Mouse (Mus musculus) midbrain, embryonic 16.5 days (tissue): Measurements from ENCODE around the gene Rpf2. TPM values are rescaled to one million over a fixed set of nuclear protein-coding genes. Genes with fewer than 3 reads are reported as not detected.

Experiments used
- ATAC-seq: fragments of 200-750 bp; cut with Nextera tagmentation; 2 replicates; pipeline ENCODE4 v1.8.0; 2017; ENCODE audit warnings: moderate TSS enrichment
- H3K27ac ChIP-seq: fragments of 300-500 bp; sonication (generic); 2 replicates; pipeline ENCODE4 v1.5.1; 2014; ENCODE audit warnings: mild to moderate bottlenecking, low read length, mixed read lengths
- H3K27me3 ChIP-seq: fragments of 300-500 bp; sonication (generic); 2 replicates; pipeline ENCODE4 v1.6.1; 2014; ENCODE audit warnings: low read depth, low read length, mixed read lengths; ENCODE audit not compliant: control insufficient read depth, insufficient read depth
- H3K36me3 ChIP-seq: fragments of 300-500 bp; sonication (generic); 2 replicates; pipeline ENCODE4 v1.6.1; 2014; ENCODE audit warnings: mild to moderate bottlenecking, low read length, moderate library complexity, mixed read lengths; ENCODE audit not compliant: control insufficient read depth, insufficient read depth
- H3K4me1 ChIP-seq: fragments of 300-500 bp; sonication (generic); 2 replicates; pipeline ENCODE4 v1.6.1; 2014; ENCODE audit warnings: mild to moderate bottlenecking, low read length, mixed read lengths; ENCODE audit not compliant: control insufficient read depth, insufficient read depth
- H3K4me2 ChIP-seq: fragments of 300-500 bp; sonication (generic); 2 replicates; pipeline ENCODE4 v1.6.1; 2014; ENCODE audit warnings: mild to moderate bottlenecking, low read length, mixed read lengths
- H3K4me3 ChIP-seq: fragments of 300-500 bp; sonication (generic); 2 replicates; pipeline ENCODE4 v1.5.1; 2014; ENCODE audit warnings: low read depth, mild to moderate bottlenecking, low read length, moderate library complexity, mixed read lengths
- H3K9ac ChIP-seq: fragments of 300-500 bp; sonication (generic); 2 replicates; pipeline ENCODE4 v1.6.1; 2014; ENCODE audit warnings: low read depth, low read length, mixed read lengths
- H3K9me3 ChIP-seq: fragments of 300-500 bp; sonication (generic); replicated peaks from 2 replicates; pipeline ENCODE4 v1.6.1; 2014; ENCODE audit warnings: mild to moderate bottlenecking, low read length, mixed read lengths; ENCODE audit not compliant: control insufficient read depth, poor library complexity, severe bottlenecking
- WGBS: fragments of 180-500 bp; shearing (Covaris S2); extraction: QIAGEN DNeasy Blood & Tissue Kit; methylation state at CpG from one replicate; pipeline ENCODE4 v1.1.7; 2014; 5-methylcytosine and 5-hydroxymethylcytosine counted together
- polyA plus RNA-seq: library from polyadenylated mRNA; unstranded; fragments of >200 nt; fragmentation: Nextera tagmentation; extraction: Ambion mirVana; gene quantifications from 2 replicates; pipeline ENCODE4 v1.2.1, GENCODE M21; 2015

Gene Rpf2
- polyA plus RNA-seq = 64.8 and 68.8 TPM in 2 replicates

DNA sequence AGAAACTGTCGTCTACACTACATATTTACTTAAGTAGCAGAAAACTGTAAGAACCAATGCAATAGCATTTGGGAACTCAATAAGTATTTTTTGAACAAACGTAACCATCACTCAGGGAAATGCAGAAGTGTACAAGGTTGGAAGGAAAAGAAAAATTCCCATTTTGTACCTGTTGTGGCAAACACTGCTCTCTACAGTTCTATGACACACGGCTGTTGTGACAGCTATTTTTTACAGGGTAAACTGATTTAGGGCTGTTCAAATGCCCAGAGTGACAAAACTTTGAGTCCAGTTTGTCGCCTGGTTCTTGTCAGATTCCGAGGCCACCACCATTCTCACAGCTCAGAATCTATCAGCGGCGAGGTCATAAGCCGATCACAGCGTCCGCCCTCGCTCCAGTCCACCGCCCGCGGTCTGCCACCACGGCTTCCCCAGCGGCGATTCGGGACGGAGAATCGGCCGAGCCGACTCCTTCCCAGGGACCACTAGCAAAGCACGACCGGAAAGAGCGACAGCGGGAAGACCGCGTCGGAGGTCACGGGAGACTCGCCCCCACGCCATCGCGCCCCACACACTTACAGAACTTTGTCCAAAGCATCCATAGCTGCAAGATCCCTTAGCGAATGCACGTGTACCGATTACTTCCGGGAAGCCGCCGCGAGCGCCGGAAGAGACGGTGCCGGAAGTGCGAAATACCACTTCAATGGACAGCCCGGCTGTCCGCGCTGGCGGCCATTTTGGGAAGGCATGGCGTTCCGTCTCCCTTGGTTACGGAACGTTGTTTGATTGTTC is at the start of gene Rpf2:
TSS of gene Rpf2 (minus strand) at position 663 of the 792 bp plus-strand sequence.
- H3K4me3 ChIP-seq = peak within 1 kb of the TSS; percentile 66
- peak; percentile 95 for ATAC-seq
- H3K27me3 ChIP-seq = no peaks in the 10 kb centered on the region
- peaks cover 20% of the 10 kb centered on the region for H3K36me3 ChIP-seq
- H3K4me1 ChIP-seq = peaks cover 16% of the 10 kb centered on the region
- WGBS = under 1% methylated on average over 53 of the region's 54 CpGs
- H3K27ac ChIP-seq = peak within 1 kb of the TSS; percentile 83
- H3K9ac ChIP-seq = peak within 1 kb of the TSS; percentile 65
- H3K9me3 ChIP-seq = no peaks in the 10 kb centered on the region
- peak within 1 kb of the TSS; percentile 75 for H3K4me2 ChIP-seq

DNA sequence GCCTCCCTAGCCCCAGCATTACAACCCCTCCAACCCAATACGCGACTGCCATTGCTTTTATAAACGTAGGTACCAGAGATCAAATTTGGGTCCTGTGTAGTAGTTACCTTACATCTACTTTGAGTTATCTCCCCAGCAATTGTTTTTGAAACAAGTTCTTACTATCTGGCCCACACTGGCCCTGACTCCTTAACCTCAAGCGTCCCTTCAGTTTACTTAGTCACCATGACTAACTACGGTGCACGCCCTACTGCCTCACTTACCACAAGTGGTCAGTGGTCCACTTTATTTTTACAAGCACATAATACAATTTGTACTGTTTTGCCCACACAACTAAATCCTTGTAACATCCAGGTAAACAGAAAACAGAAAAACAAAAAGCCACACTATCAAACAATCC is 45.8 kb upstream of the Rpf2 start:
- peaks cover 4% of the 10 kb centered on the region; the same call in 1 of the 2 replicates for H3K4me1 ChIP-seq

DNA sequence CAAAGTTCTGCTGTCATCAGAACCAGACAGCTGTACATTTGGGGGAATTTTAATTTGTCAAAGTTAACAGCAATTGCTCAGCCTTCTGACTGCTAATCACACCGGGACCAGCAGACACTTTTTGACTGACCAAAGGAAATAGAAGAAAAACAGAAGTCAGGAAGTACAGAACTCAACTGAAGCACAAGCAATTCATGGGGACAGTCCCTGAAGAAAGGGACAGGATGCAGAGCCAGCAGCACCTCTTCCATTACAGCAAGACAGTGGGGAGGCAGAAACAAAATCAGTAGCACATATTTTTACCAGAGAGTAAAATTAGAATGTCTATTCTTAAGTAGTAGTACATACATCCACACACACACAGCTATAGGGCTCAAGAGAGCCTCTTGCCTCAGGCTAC is 39.9 kb upstream of the Rpf2 start:
- H3K9me3 ChIP-seq = no peaks in the 10 kb centered on the region
- no peak for ATAC-seq
- no peak overlapping the region for H3K9ac ChIP-seq
- 89% methylated on average over 1 of the region's 1 CpGs for WGBS
- peaks cover 2% of the 10 kb centered on the region; the same call in 1 of the 2 replicates for H3K36me3 ChIP-seq
- no peaks in the 10 kb centered on the region for H3K4me1 ChIP-seq
- no peak overlapping the region for H3K4me2 ChIP-seq
- H3K27ac ChIP-seq = no peak overlapping the region
- H3K27me3 ChIP-seq = no peaks in the 10 kb centered on the region
- H3K4me3 ChIP-seq = no peak overlapping the region

More for the DNA sequence above, 45.8 kb upstream of the Rpf2 start:
- Histone ChIP-seq H3K4me2 (no peak overlapping the region), H3K27me3 (no peaks in the 10 kb centered on the region), H3K9me3 (no peaks in the 10 kb centered on the region), H3K27ac (no peak overlapping the region), H3K4me3 (no peak overlapping the region), H3K9ac (no peak overlapping the region), H3K36me3 (0 out of 2 replicates have a peak, but pooled peaks cover 5% of the 10 kb centered on the region)
- 96% methylated on average over 6 of the region's 6 CpGs for WGBS
- no peak for ATAC-seq

DNA sequence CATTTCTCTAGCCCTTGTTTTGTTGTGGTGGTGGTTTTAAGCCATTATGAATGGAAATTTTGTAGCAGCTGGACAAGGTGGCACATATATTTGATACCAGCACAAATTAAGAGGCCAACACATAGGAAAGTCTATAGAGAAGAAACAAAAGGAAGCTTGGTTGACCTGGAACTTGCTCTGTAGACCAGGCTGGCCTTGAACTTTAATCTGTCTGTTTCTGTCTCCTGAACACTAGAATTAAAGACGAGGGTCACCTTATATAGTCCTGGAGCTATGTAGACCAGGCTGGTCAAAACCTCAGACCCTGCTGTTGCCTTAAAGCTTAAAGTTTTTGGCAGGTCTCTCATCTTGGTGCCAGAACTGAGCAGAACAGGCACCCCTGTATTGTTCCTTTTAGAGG is 38.7 kb upstream of the Rpf2 start:
- H3K4me2 ChIP-seq = no peak overlapping the region
- no peaks in the 10 kb centered on the region for H3K4me1 ChIP-seq
- no peak overlapping the region for H3K9ac ChIP-seq
- ATAC-seq = no peak
- no peaks in the 10 kb centered on the region for H3K9me3 ChIP-seq
- whole genome bisulfite sequencing = 83% methylated on average over 1 of the region's 1 CpGs
- peaks cover 2% of the 10 kb centered on the region; the same call in 1 of the 2 replicates for H3K36me3 ChIP-seq
- no peaks in the 10 kb centered on the region for H3K27me3 ChIP-seq
- H3K27ac ChIP-seq = no peak overlapping the region
- no peak overlapping the region for H3K4me3 ChIP-seq

DNA sequence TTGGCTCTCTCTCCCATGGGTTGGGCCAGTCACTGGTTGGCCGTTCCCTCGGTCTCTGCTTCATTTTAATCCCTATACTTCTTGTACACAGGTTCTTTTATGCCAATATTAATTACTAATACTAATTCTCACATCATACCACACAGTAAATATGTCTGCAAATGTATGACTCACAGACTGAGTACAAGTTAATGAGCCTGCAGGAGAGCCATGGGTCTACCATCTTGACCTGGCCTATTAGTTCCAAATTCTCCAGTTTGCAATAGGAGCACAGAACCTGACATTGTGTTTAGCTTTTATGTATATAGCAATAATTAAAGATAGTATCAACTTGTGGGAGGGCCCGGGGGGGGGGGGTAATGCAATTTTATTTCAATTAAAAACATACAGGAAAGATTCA is 38.2 kb upstream of the Rpf2 start:
- Histone ChIP-seq H3K9me3 (no peaks in the 10 kb centered on the region), H3K4me3 (no peak overlapping the region), H3K9ac (no peak overlapping the region), H3K36me3 (no peaks in the 10 kb centered on the region; the same call in 1 of the 2 replicates), H3K4me2 (no peak overlapping the region), H3K27ac (no peak overlapping the region), H3K4me1 (no peaks in the 10 kb centered on the region), H3K27me3 (no peaks in the 10 kb centered on the region)
- WGBS = 94% methylated on average over 3 of the region's 3 CpGs
- ATAC-seq = no peak

DNA sequence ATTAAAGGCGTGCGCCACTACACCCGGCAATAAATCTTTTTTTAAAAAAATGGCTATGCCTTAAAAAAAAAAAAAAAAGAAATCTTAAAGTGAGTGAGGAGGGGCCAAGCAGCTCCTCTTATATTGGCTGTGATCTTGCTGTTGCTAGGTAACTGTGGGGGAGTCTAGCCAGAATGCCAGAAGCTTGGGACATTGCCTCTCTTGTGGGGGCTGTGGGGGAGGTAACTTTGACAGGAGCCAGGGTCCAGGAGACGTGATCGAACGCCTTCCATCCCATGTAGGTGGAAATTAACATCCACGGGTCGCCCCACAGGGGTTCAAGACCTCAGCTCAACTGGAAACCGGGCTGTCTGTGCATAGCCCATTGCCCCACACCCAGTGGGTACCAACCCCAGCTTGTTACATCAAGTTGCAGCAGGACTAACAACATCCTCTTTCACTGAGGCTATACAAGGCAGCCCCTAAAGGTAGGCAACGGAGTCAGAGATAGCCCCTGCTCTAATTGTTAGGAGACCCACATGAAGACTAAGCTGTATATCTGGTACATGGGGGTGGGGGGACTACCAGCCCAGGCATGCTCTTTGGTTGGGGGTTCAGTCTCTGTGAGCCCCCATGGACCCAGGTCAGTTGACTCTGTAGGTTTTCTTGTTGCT is 37.5 kb upstream of the Rpf2 start:
- Histone ChIP-seq H3K27ac (no peak overlapping the region), H3K27me3 (no peaks in the 10 kb centered on the region), H3K36me3 (no peaks in the 10 kb centered on the region; the same call in 1 of the 2 replicates), H3K9me3 (no peaks in the 10 kb centered on the region), H3K4me2 (no peak overlapping the region), H3K4me1 (no peaks in the 10 kb centered on the region), H3K9ac (no peak overlapping the region), H3K4me3 (no peak overlapping the region)
- 76% methylated on average over 10 of the region's 10 CpGs for WGBS
- peak; percentile 21; the same call in 1 of the 2 replicates for ATAC-seq

DNA sequence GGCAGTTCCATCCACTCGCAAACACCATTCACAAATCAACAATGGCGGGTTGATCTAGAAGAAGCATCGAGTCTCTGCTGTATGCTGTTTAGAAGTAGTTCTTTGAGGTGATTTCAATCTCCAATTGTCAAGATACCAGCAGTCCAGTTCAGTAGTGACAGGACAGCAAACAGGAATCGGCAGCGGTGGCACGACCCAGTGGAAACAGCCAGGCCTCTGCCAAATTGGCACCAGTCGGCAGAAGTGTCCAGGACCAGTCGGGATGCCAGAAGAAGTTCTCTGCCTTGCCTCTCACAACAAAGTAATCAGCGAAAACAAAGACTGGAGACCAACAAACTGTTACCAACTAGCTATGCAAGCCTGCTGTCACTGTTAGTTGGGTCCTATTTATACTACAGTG is 36.8 kb upstream of the Rpf2 start:
- Histone ChIP-seq H3K9ac (no peak overlapping the region), H3K27ac (no peak overlapping the region), H3K9me3 (no peaks in the 10 kb centered on the region), H3K4me3 (no peak overlapping the region), H3K4me2 (no peak overlapping the region), H3K36me3 (no peaks in the 10 kb centered on the region; the same call in 1 of the 2 replicates), H3K27me3 (no peaks in the 10 kb centered on the region), H3K4me1 (no peaks in the 10 kb centered on the region)
- WGBS = 91% methylated on average over 9 of the region's 9 CpGs
- no peak for ATAC-seq

DNA sequence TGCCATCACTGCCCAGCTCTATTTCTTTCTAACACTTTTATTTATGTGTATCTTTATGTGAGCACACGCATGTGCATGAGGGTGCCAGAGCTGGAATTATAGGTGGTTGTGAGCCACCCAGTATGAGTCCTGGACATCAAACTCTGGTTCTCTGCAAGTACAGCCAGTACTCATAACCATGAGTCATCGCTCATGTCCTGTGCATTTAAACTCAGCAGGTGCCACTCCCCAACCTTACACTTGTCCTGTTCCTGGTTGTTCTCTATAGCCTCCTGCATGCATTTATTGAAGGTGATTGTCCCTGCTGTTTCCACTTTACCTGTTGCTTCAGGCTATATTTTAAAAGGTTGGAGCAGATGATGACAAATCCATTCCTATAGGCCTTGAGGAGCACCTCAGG is 34.7 kb upstream of the Rpf2 start:
- H3K36me3 ChIP-seq = no peaks in the 10 kb centered on the region; the same call in 1 of the 2 replicates
- no peak overlapping the region for H3K27ac ChIP-seq
- H3K4me3 ChIP-seq = no peak overlapping the region
- WGBS = 98% methylated on average over 2 of the region's 2 CpGs
- ATAC-seq = no peak
- no peaks in the 10 kb centered on the region for H3K4me1 ChIP-seq
- no peaks in the 10 kb centered on the region for H3K9me3 ChIP-seq
- no peaks in the 10 kb centered on the region for H3K27me3 ChIP-seq
- no peak overlapping the region for H3K4me2 ChIP-seq
- no peak overlapping the region for H3K9ac ChIP-seq

DNA sequence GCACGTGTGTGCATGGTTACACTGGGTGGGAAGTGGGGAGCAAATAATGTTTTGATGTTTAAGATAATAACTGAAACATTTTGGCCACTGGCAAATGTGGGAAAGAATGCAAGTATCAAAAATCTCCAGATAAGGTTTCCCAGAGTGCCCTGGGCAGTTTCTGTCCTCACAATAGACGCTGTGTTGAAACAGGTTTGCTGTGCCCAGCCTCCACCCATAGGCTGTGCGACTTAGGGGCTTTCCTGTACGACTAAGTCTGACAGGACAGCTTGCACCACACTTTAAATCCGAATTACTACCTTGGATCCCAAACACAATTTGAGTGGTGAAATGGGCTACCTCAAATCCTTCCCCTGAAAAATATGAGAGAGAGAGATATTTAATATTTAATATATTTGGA is 31.5 kb upstream of the Rpf2 start:
- Histone ChIP-seq H3K27me3 (no peaks in the 10 kb centered on the region), H3K4me1 (no peaks in the 10 kb centered on the region), H3K36me3 (no peaks in the 10 kb centered on the region), H3K4me3 (no peak overlapping the region), H3K9me3 (no peaks in the 10 kb centered on the region), H3K9ac (no peak overlapping the region), H3K4me2 (no peak overlapping the region), H3K27ac (no peak overlapping the region)
- WGBS = 74% methylated on average over 5 of the region's 5 CpGs
- no peak for ATAC-seq
